Mouse (Mus musculus) liver, postnatal 0 days (tissue): ENCODE results near the gene Gpx3. TPM values are rescaled to one million over a fixed set of nuclear protein-coding genes. Genes with fewer than 3 reads are reported as not detected.

Experiments used
- ATAC-seq: fragments of 200-750 bp; cut with Nextera tagmentation; 2 replicates; pipeline ENCODE4 v1.8.0; 2017; ENCODE audit warnings: mild to moderate bottlenecking, moderate library complexity
- DNase-seq: peaks from one replicate; pipeline ENCODE4 v3.0.0-alpha.2; 2016
- H3K27ac ChIP-seq: fragments of 300-500 bp; sonication (generic); 2 replicates; pipeline ENCODE4 v1.5.1; 2014; ENCODE audit warnings: antibody characterized with exemption, moderate library complexity, mild to moderate bottlenecking, low read depth
- H3K27me3 ChIP-seq: fragments of 300-500 bp; sonication (generic); 2 replicates; pipeline ENCODE4 v1.6.1; 2014; ENCODE audit warnings: low read length, control low read depth, mixed read lengths; ENCODE audit not compliant: insufficient read depth
- H3K36me3 ChIP-seq: fragments of 300-500 bp; sonication (generic); replicated peaks from 2 replicates; pipeline ENCODE4 v1.6.1; 2014; ENCODE audit warnings: mild to moderate bottlenecking, control low read depth, low read length, moderate library complexity, mixed read lengths; ENCODE audit not compliant: insufficient read depth
- H3K4me1 ChIP-seq: fragments of 300-500 bp; sonication (generic); 2 replicates; pipeline ENCODE4 v1.6.1; 2014; ENCODE audit warnings: antibody characterized with exemption, mild to moderate bottlenecking, control low read depth; ENCODE audit not compliant: insufficient read depth
- H3K4me2 ChIP-seq: fragments of 300-500 bp; sonication (generic); 2 replicates; pipeline ENCODE4 v1.6.1; 2014; ENCODE audit warnings: low read depth, mild to moderate bottlenecking, low read length, moderate library complexity, mixed read lengths
- H3K4me3 ChIP-seq: fragments of 300-500 bp; sonication (generic); 2 replicates; pipeline ENCODE4 v1.5.1; 2014; ENCODE audit warnings: low read depth, low read length
- H3K9ac ChIP-seq: fragments of 300-500 bp; sonication (generic); replicated peaks from 2 replicates; pipeline ENCODE4 v1.6.1; 2014; ENCODE audit warnings: mild to moderate bottlenecking, moderate library complexity
- H3K9me3 ChIP-seq: fragments of 300-500 bp; sonication (generic); 2 replicates; pipeline ENCODE4 v1.6.1; 2016; ENCODE audit warnings: mild to moderate bottlenecking, control low read depth, low read length, mixed read lengths
- CTCF ChIP-seq: sonication (generic); IDR thresholded peaks from 2 replicates; pipeline ENCODE4 v1.5.1; 2016; ENCODE audit warnings: antibody characterized with exemption, low read depth
- EP300 ChIP-seq: IDR thresholded peaks from 2 replicates; pipeline ENCODE4 v1.6.1; 2016; ENCODE audit warnings: antibody characterized with exemption, low read depth, mild to moderate bottlenecking
- WGBS: fragments of 180-500 bp; shearing (Covaris S2); extraction: QIAGEN DNeasy Blood & Tissue Kit; methylation state at CpG from one replicate; pipeline ENCODE4 v1.1.7; 2014; ENCODE audit not compliant: insufficient replicate concordance; 5-methylcytosine and 5-hydroxymethylcytosine counted together
- polyA plus RNA-seq: library from polyadenylated mRNA; unstranded; fragments of >200 nt; fragmentation: Nextera tagmentation; extraction: Ambion mirVana; gene quantifications from 2 replicates; pipeline ENCODE4 v1.2.1, GENCODE M21; 2015

The Gpx3 gene
- polyA plus RNA-seq, 1 experiment from 2014 or later, result 30.4 TPM

GRCm38 (mm10) chr11:54927346-54928140 lies 25.3 kb downstream of the Gpx3 start:
- Histone ChIP-seq H3K9ac (no peak overlapping the region), H3K27me3 (no peaks in the 10 kb centered on the region), H3K36me3 (peaks cover 66% of the 10 kb centered on the region), H3K27ac (no peak overlapping the region), H3K4me3 (no peak overlapping the region), H3K4me1 (no peaks in the 10 kb centered on the region), H3K4me2 (no peak overlapping the region), H3K9me3 (no peaks in the 10 kb centered on the region)
- TF ChIP-seq EP300, result no peak
- TF ChIP-seq CTCF, result peak; percentile 96
- ATAC-seq, result peak; percentile 75
- WGBS, result 77% methylated on average over 14 of the region's 14 CpGs
- peak; percentile 77 for DNase-seq

GRCm38 (mm10) chr11:54928219-54928618 lies 26.0 kb downstream of the Gpx3 start:
- no peak for DNase-seq
- TF ChIP-seq CTCF, result no peak
- TF ChIP-seq EP300, result no peak
- H3K4me1 ChIP-seq, result no peaks in the 10 kb centered on the region
- H3K4me3 ChIP-seq, result no peak overlapping the region
- 88% methylated on average over 3 of the region's 3 CpGs for WGBS
- no peaks in the 10 kb centered on the region for H3K9me3 ChIP-seq
- H3K27ac ChIP-seq, result no peak overlapping the region
- H3K36me3 ChIP-seq, result peaks cover 63% of the 10 kb centered on the region
- ATAC-seq, result no peak
- H3K9ac ChIP-seq, result no peak overlapping the region
- H3K4me2 ChIP-seq, result no peak overlapping the region
- H3K27me3 ChIP-seq, result no peaks in the 10 kb centered on the region

- no peak for DNase-seq
These were observed 26.6 kb downstream of the Gpx3 start for GRCm38 (mm10) chr11:54928886-54929285.

GRCm38 (mm10) chr11:54929290-54929689 lies 27.0 kb downstream of the Gpx3 start:
- no peak for TF ChIP-seq EP300
- no peak for TF ChIP-seq CTCF
- ATAC-seq, result no peak
- no peak overlapping the region for H3K4me2 ChIP-seq
- no peaks in the 10 kb centered on the region for H3K4me1 ChIP-seq
- no peaks in the 10 kb centered on the region for H3K9me3 ChIP-seq
- H3K36me3 ChIP-seq, result peaks cover 63% of the 10 kb centered on the region
- H3K9ac ChIP-seq, result no peak overlapping the region
- no peak overlapping the region for H3K27ac ChIP-seq
- 88% methylated on average over 6 of the region's 6 CpGs for WGBS
- H3K27me3 ChIP-seq, result no peaks in the 10 kb centered on the region
- DNase-seq, result no peak
- no peak overlapping the region for H3K4me3 ChIP-seq

More at GRCm38 (mm10) chr11:54928886-54929285, 26.6 kb downstream of the Gpx3 start:
- H3K27me3 ChIP-seq, result no peaks in the 10 kb centered on the region
- WGBS, result 75% methylated on average over 7 of the region's 7 CpGs
- no peak overlapping the region for H3K4me2 ChIP-seq
- H3K4me3 ChIP-seq, result no peak overlapping the region
- peaks cover 63% of the 10 kb centered on the region for H3K36me3 ChIP-seq
- H3K9ac ChIP-seq, result no peak overlapping the region
- no peak overlapping the region for H3K27ac ChIP-seq
- no peaks in the 10 kb centered on the region for H3K9me3 ChIP-seq
- TF ChIP-seq EP300 (no peak), CTCF (no peak)
- H3K4me1 ChIP-seq, result no peaks in the 10 kb centered on the region
- no peak for ATAC-seq

- DNase-seq (no peak), ATAC-seq (no peak)
- no peaks in the 10 kb centered on the region for H3K27me3 ChIP-seq
- TF ChIP-seq CTCF (no peak), EP300 (no peak)
- H3K9me3 ChIP-seq, result no peaks in the 10 kb centered on the region
- no peak overlapping the region for H3K27ac ChIP-seq
- no peak overlapping the region for H3K9ac ChIP-seq
- H3K4me3 ChIP-seq, result no peak overlapping the region
- H3K36me3 ChIP-seq, result peaks cover 59% of the 10 kb centered on the region
- 88% methylated on average over 8 of the region's 8 CpGs for WGBS
- H3K4me1 ChIP-seq, result no peaks in the 10 kb centered on the region
- H3K4me2 ChIP-seq, result no peak overlapping the region
These were observed 27.5 kb downstream of the Gpx3 start for GRCm38 (mm10) chr11:54929744-54930143.

- DNase-seq, result peak; percentile 62
These were observed 28.2 kb downstream of the Gpx3 start for GRCm38 (mm10) chr11:54930318-54930979.

More at GRCm38 (mm10) chr11:54930318-54930979, 28.2 kb downstream of the Gpx3 start:
- H3K27me3 ChIP-seq, result no peaks in the 10 kb centered on the region
- H3K36me3 ChIP-seq, result peaks cover 60% of the 10 kb centered on the region
- H3K9ac ChIP-seq, result no peak overlapping the region
- no peak overlapping the region for H3K27ac ChIP-seq
- peaks cover 2% of the 10 kb centered on the region for H3K4me1 ChIP-seq
- H3K9me3 ChIP-seq, result no peaks in the 10 kb centered on the region
- H3K4me2 ChIP-seq, result no peak overlapping the region
- TF ChIP-seq EP300 (no peak), CTCF (peak; percentile 75)
- no peak for ATAC-seq
- no peak overlapping the region for H3K4me3 ChIP-seq
- 66% methylated on average over 7 of the region's 7 CpGs for WGBS
